Mouse (Mus musculus) left cerebral cortex, postnatal 4 days (tissue): ENCODE results near the gene Lrrc20. TPM values are rescaled to one million over a fixed set of nuclear protein-coding genes. Genes with fewer than 3 reads are reported as not detected.

ENCODE experiments used
- DNase-seq: peaks from one replicate; pipeline ENCODE4 v3.0.0-alpha.2; 2022
- intact Hi-C: fragments of 180-260 bp; cut with DNase I; formaldehyde crosslinking; loops from one replicate; pipeline ENCODE4 v1.15.1; 2025
- total RNA-seq, 2 experiments: library from RNA; stranded (reverse); gene quantifications; 2 replicates each; pipeline ENCODE4 v1.2.3; 2021

The Lrrc20 gene
- total RNA-seq, 2 experiments from 2014 or later = 20.0 to 22.1 TPM

DNA sequence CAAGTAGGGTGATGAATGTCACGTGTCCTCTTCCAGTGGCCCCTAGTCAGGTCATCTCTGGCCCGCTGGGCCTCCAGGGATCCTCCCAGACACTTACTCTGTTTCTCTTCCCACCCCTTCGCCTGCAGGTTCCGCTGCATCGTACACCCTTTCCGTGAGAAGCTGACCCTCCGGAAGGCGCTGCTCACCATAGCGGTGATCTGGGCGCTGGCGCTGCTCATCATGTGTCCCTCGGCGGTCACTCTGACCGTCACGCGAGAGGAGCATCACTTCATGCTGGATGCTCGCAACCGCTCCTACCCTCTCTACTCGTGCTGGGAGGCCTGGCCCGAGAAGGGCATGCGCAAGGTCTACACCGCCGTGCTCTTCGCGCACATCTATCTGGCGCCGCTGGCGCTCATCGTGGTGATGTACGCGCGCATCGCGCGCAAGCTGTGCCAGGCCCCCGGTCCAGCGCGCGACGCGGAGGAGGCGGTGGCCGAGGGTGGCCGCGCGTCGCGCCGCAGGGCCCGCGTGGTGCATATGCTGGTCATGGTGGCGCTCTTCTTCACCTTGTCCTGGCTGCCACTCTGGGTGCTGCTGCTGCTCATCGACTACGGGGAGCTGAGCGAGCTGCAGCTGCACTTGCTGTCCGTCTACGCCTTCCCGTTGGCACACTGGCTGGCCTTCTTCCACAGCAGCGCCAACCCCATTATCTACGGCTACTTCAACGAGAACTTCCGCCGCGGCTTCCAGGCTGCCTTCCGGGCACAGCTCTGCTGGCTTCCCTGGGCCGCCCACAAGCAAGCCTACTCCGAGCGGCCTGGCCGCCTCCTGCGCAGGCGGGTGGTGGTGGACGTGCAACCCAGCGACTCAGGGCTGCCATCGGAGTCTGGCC, 150.0 kb downstream of the Lrrc20 start:
- DNase-seq = peak; percentile 25
- intact Hi-C loops = no loop called here

DNA sequence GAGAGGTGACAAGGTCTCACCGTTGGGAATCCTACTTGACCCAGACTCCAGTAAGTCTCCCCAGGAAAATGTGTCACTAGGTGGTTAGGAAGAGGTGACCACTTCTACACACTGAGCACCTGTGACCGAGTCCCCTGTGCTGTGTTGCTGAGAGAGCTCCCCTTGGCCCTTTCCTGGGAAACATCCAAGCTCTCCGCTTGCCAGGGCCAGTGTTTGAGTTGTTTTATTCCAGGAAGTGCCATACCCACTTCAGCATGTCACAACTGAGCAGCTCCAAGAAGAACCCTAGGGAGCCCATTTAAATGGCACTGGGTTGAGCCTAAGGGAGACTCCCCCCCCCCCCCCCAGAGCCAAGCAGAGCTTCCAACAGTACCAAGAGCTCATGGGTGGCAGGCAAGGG, 150.9 kb downstream of the Lrrc20 start:
- intact Hi-C loops = no loop called here
- DNase-seq = no peak

DNA sequence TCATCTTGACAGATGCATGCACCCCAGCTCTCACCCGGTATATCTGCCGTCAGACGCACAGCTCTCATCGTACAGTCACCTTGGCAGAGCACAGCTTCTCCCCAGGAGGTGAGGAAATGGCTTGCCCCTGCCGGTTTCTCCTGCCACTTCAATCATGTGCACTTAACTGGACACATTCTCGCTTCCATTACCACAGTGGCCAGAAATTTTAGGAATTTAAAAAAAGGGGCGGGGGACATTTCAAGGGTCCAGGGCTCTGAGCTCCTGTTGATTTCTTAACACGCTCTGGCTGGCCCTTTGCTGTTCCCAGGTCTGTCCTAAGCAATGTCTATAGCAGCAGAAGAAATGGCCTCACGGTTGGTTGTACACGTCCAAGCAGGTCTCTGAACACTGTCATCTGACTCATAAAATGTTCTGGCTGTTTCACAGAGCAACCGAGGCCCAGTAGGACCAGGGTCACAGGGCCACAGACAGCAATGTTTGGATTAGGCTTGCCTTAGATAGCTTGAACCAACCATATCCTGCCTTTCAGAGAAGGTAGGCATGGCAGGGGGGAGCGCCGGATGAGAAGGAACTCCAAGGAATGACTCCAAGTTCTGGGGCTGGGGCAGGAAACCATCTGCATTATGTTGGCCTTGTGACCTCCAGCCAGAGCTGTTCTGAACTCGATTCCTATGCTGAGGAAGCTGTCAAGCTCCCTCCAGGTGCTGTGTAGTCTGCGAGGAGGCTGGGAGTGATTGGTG, 151.8 kb downstream of the Lrrc20 start:
- peak; percentile 25 for DNase-seq

DNA sequence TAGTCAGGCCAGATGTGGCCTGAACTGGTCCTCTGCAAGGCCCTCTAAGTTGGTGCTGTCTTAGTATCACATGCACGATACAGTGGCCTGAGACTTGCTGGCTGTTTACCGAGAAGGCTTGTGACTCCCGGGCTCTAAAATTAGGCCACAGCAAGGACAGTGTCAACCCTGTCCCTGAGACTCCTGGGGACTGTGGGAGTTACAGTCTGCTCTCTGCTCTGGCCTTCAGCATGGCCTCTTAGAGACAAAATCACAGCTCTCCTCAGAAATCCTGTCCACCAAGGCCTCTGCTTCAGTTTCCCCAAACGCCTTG, 152.3 kb downstream of the Lrrc20 start:
- intact Hi-C loops = no loop called here
- no peak for DNase-seq

More for the DNA sequence above, 151.8 kb downstream of the Lrrc20 start:
- intact Hi-C loops = no loop called here

Other genes with a start within 250 kb of the Lrrc20 start
- 1 to 10 TPM; 1.0 to 1.5 TPM for gene Adamts14, start 202.4 kb upstream of the Lrrc20 start, total RNA-seq
- not detected for gene Prf1, start 178.0 kb upstream of the Lrrc20 start, total RNA-seq
- 10 to 100 TPM; 22.8 to 25.8 TPM for gene Pald1, start 92.3 kb upstream of the Lrrc20 start, total RNA-seq
- gene Nodal, start 57.8 kb upstream of the Lrrc20 start, total RNA-seq = under 1 TPM in 1 of 2 experiments, not detected in 1; 0.18 TPM
- gene Eif4ebp2, start 23.1 kb upstream of the Lrrc20 start, total RNA-seq = 10 to 100 TPM; 68.6 to 71.7 TPM
- 1 to 10 TPM; 1.4 to 2.4 TPM for gene Npffr1, start 119.7 kb downstream of the Lrrc20 start, total RNA-seq
- gene Ppa1, start 172.8 kb downstream of the Lrrc20 start, total RNA-seq = 100 to 1,000 TPM; 126 to 138 TPM
- gene Sar1a, start 204.5 kb downstream of the Lrrc20 start, total RNA-seq = 100 to 1,000 TPM; 135 to 139 TPM
- gene Tysnd1, start 219.7 kb downstream of the Lrrc20 start, total RNA-seq = 10 to 100 TPM; 32.0 to 36.6 TPM
- 10 to 100 TPM in 1 of 2 experiments, 1 to 10 TPM in 1; 9.5 to 10.4 TPM for gene Aifm2, start 239.5 kb downstream of the Lrrc20 start, total RNA-seq